Mouse (Mus musculus): ENCODE data around the gene Tnks1bp1.
A peak's percentile ranks its signal among the peaks of the same experiment; 100 is the strongest.

Tnks1bp1 gene

GRCm38 (mm10) chr2:85091325-85091724 is 43.5 kb downstream of the Tnks1bp1 start:
- no peak for DNase-seq (ENCODE audit: low spot score)

- DNase-seq (ENCODE audit: low spot score): peak; percentile 12
Measured at GRCm38 (mm10) chr2:85093376-85093775, 45.6 kb downstream of the Tnks1bp1 start.

- peak; percentile 38 for DNase-seq (ENCODE audit: low spot score)
Measured at GRCm38 (mm10) chr2:85095906-85096305, 48.1 kb downstream of the Tnks1bp1 start.

- DNase-seq (ENCODE audit: low spot score): peak; percentile 23
Measured at GRCm38 (mm10) chr2:85098014-85098413, 50.2 kb downstream of the Tnks1bp1 start.

GRCm38 (mm10) chr2:85098824-85099511 is 51.1 kb downstream of the Tnks1bp1 start:
- peak; percentile 76 for DNase-seq (ENCODE audit: low spot score)

GRCm38 (mm10) chr2:85103201-85103600 is 55.4 kb downstream of the Tnks1bp1 start:
- peak; percentile 32 for DNase-seq (ENCODE audit: low spot score)

- DNase-seq (ENCODE audit: low spot score): peak; percentile 33
Measured at GRCm38 (mm10) chr2:85105426-85106013, 57.7 kb downstream of the Tnks1bp1 start.

- DNase-seq (ENCODE audit: low spot score): peak; percentile 37
Measured at GRCm38 (mm10) chr2:85106068-85106790, 58.4 kb downstream of the Tnks1bp1 start.

GRCm38 (mm10) chr2:85106941-85107340 is 59.1 kb downstream of the Tnks1bp1 start:
- DNase-seq (ENCODE audit: low spot score): peak; percentile 22

- peak; percentile 31 for DNase-seq (ENCODE audit: low spot score)
Measured at GRCm38 (mm10) chr2:85110288-85110875, 62.6 kb downstream of the Tnks1bp1 start.
